Mouse (Mus musculus) stomach, adult 2 months (tissue): ENCODE results near the gene Rnase10. TPM values are rescaled to one million over a fixed set of nuclear protein-coding genes. Genes with fewer than 3 reads are reported as not detected.

Experiments used
- polyA plus RNA-seq: library from polyadenylated mRNA; depleted of rRNA; stranded (reverse); fragments of >200 nt; gene quantifications from 2 replicates; pipeline ENCODE4 v1.2.3, GENCODE M21; 2012; rRNA removed

Rnase10 gene
- 0.40 TPM in 1 of 2 replicates, not detected in the other for polyA plus RNA-seq

DNA sequence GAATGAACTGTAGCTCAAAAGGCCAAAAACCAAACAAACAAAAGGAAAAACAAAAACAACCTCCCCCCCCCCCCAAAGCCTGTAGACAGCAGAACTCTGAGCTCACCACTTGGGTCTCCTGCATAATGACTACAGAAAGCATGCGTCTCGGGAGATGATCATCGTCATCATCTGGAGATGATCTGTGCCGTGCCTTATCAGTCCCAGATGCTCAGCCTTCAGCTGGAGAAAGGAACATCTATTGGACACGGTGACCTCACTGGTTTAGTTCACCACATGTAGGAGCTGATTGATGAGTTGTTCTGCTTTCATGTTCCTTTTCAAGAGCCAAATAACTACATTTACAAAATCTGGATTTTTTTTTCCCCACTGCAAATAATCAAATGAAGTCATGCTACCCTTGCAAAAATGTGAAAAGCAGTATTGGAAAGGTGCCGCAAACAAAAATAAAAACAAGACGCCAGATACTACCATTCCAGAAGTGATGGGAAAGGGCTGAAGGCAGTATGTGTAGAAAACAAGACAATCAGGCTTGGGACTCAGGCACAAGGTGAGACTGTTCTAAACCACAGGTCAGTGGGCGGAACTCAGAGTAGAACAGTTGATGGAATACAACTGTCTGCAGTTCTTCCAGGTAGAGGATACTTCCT is at the start of gene Rnase10:
TSS of gene Rnase10 (plus strand) at position 600 of the 650 bp plus-strand sequence.

DNA sequence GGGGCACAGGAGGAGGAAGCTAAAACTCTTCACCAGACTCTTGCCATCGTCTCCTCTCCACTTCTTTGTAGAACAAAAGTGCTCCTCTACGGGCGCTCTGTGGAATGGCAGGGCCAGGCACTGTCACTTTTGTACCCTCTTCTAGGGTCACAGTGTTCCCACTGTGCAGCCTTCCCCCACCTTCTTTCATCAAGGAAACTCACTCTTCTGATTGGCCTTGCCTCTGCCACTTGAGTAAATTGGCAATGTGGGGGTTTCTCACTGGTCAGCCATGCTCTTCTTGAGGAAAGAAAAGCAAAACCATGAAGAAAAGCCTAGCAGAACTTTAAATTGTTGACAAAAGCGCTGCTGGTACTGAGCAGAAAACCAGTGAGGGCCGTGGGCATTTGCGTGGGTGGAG is 34.2 kb downstream of the Rnase10 start, which contains the start of gene Rnase9:
TSS of gene Rnase9 (minus strand) at position 101 of the 400 bp plus-strand sequence.

DNA sequence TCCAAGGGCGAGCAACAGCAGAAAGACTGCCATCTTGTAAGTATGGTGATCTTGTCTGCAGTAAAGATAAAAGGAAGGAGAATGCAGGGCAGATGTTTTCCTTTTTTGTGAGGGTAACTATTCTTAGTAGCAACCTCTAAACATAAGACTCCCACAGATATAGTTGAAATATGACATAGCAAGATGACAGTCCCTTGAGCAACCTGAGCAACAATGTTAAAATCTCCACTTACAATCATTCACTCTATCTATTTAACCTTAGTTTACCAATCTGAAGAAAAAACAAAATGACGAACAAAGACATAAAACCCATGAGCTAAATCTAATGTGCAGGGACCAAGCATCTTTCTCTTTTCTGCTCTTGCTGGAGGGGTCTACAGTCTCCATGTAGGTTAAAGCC is 42.5 kb downstream of the Rnase10 start, which contains the start of gene Rnase11:
TSS of gene Rnase11 (minus strand) at position 101 of the 400 bp plus-strand sequence.

DNA sequence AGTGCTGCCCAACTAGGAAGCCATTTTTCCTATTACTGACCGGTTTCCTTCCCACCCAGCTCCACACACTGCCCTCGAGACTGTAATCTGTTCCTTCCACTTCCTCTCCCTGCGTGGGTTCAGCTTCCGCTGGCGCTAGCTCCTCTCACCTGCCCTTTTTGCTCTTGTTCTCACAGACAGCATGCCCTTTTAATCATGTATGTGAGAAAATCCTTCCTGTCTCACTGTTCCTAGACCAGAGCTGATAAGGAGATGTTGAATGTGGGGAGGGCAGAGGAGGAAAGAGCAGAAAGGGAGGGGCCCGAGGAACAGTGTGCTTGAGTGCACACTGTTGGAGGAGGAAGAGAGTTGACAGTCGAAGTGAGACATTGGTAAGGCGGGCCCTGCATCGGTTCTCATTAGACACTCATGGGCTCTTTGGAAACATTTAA is 49.9 kb downstream of the Rnase10 start, which contains the start of gene Rnase12:
TSS of gene Rnase12 (minus strand) at position 261 of the 431 bp plus-strand sequence.

Other genes starting within 250 kb of the Rnase10 start
- 5.8 and 6.4 TPM in 2 replicates for gene Ttc5, start 222.2 kb upstream of the Rnase10 start, polyA plus RNA-seq
- not detected in 2 replicates for gene Ccnb1ip1, start 200.0 kb upstream of the Rnase10 start, polyA plus RNA-seq
- gene Parp2, start 199.9 kb upstream of the Rnase10 start, polyA plus RNA-seq = 1.1 and 1.7 TPM in 2 replicates
- 7.6 and 10.3 TPM in 2 replicates for gene Tep1, start 137.2 kb upstream of the Rnase10 start, polyA plus RNA-seq
- gene Klhl33, start 110.2 kb upstream of the Rnase10 start, polyA plus RNA-seq = 0.65 and 0.79 TPM in 2 replicates
- 37.8 and 96.3 TPM in 2 replicates for gene Osgep, start 82.9 kb upstream of the Rnase10 start, polyA plus RNA-seq
- 7.8 and 10.9 TPM in 2 replicates for gene Apex1, start 82.8 kb upstream of the Rnase10 start, polyA plus RNA-seq
- 27.9 and 42.4 TPM in 2 replicates for gene Pip4p1, start 76.9 kb upstream of the Rnase10 start, polyA plus RNA-seq
- 6.5 and 7.3 TPM in 2 replicates for gene Pnp, start 76.7 kb upstream of the Rnase10 start, polyA plus RNA-seq
- not detected in 2 replicates for gene Gm49342, start 63.2 kb upstream of the Rnase10 start, polyA plus RNA-seq
- 0.14 TPM in 1 of 2 replicates, not detected in the other for gene Pnp2, start 51.8 kb upstream of the Rnase10 start, polyA plus RNA-seq
- gene Rnase9, start 34.1 kb downstream of the Rnase10 start, polyA plus RNA-seq = 0.19 TPM in 1 of 2 replicates, not detected in the other
- gene Rnase11, start 42.4 kb downstream of the Rnase10 start, polyA plus RNA-seq = not detected in 2 replicates
- 0.28 TPM in 1 of 2 replicates, not detected in the other for gene Rnase12, start 49.9 kb downstream of the Rnase10 start, polyA plus RNA-seq
- gene Olfr750, start 66.7 kb downstream of the Rnase10 start, polyA plus RNA-seq = not detected in 2 replicates
- gene Rnase4, start 83.3 kb downstream of the Rnase10 start, polyA plus RNA-seq = 79.4 and 84.2 TPM in 2 replicates
- 19.2 and 19.3 TPM in 2 replicates for gene Ang, start 83.4 kb downstream of the Rnase10 start, polyA plus RNA-seq
- 0.06 TPM in 1 of 2 replicates, not detected in the other for gene Eddm3b, start 106.7 kb downstream of the Rnase10 start, polyA plus RNA-seq
- 0.44 and 1.2 TPM in 2 replicates for gene Rnase6, start 116.2 kb downstream of the Rnase10 start, polyA plus RNA-seq
- gene Rnase1, start 139.0 kb downstream of the Rnase10 start, polyA plus RNA-seq = 13.9 and 17.8 TPM in 2 replicates
- gene Rnase2b, start 154.5 kb downstream of the Rnase10 start, polyA plus RNA-seq = 0.10 and 0.35 TPM in 2 replicates
- gene Ang2, start 191.4 kb downstream of the Rnase10 start, polyA plus RNA-seq = not detected in 2 replicates
- not detected in 2 replicates for gene Ear14, start 195.6 kb downstream of the Rnase10 start, polyA plus RNA-seq
- gene Rnase2a, start 248.4 kb downstream of the Rnase10 start, polyA plus RNA-seq = 2.3 and 9.4 TPM in 2 replicates